Mouse (Mus musculus): Measurements from ENCODE around the gene Tns3. TPM values are rescaled to one million over a fixed set of nuclear protein-coding genes. Genes with fewer than 3 reads are reported as not detected.

The Tns3 gene
- polyA plus RNA-seq, 1 experiment, result 57.4 TPM

DNA sequence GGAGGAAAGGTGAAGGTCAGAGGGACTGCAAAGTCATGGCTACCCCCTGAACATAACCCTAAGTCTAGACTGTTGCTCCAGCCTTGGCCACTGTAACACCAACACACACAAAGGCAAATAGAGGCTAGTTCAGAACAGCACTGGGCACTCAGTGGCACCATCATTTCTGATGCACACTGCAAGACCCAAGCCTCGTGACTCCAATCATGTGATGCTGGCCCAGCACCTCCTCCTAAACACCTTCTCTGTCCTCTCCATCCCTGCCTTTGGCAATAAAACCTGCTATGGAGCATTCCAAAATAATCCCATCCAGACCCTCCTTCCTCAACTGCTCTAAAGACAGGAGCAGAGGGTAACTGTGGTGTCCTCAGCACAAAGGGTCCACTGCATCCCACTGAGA lies 27.7 kb downstream of the Tns3 start:
- TF ChIP-seq USF1 (IDR thresholded peaks at IDR 0.05; ENCODE audit: low read depth), result no peak
- no peak for TF ChIP-seq MYOG (IDR thresholded peaks at IDR 0.05; ENCODE audit: control insufficient read depth, extremely low read depth, insufficient read length)
- TF ChIP-seq CEBPB (IDR thresholded peaks at IDR 0.05; ENCODE audit: low read depth), result no peak
- TF ChIP-seq MYOD1 (IDR thresholded peaks at IDR 0.05; ENCODE audit: control insufficient read depth, insufficient read length, low read depth), result no peak
- no peak for TF ChIP-seq CTCF (IDR thresholded peaks at IDR 0.05; ENCODE audit: control insufficient read depth, insufficient read depth, insufficient read length)
- TF ChIP-seq FOSL1 (IDR thresholded peaks at IDR 0.05; ENCODE audit: insufficient read depth, low read length, poor library complexity, severe bottlenecking), result no peak
- TF ChIP-seq MAX (IDR thresholded peaks at IDR 0.05), result no peak
- Histone ChIP-seq H3K27me3 (ENCODE audit: control insufficient read depth, insufficient read depth, insufficient read length) (no peaks in the 10 kb centered on the region), H3K36me3 (ENCODE audit: control insufficient read depth, insufficient read depth) (no peaks in the 10 kb centered on the region), H3K4me3 (ENCODE audit: insufficient read depth, poor library complexity, severe bottlenecking) (no peak overlapping the region), H3ac (ENCODE audit: control insufficient read depth, insufficient read length, low read depth) (no peak overlapping the region), H3K79me2 (ENCODE audit: control insufficient read depth, insufficient read depth) (no peaks in the 10 kb centered on the region), H3K79me3 (ENCODE audit: low read depth) (no peaks in the 10 kb centered on the region)

DNA sequence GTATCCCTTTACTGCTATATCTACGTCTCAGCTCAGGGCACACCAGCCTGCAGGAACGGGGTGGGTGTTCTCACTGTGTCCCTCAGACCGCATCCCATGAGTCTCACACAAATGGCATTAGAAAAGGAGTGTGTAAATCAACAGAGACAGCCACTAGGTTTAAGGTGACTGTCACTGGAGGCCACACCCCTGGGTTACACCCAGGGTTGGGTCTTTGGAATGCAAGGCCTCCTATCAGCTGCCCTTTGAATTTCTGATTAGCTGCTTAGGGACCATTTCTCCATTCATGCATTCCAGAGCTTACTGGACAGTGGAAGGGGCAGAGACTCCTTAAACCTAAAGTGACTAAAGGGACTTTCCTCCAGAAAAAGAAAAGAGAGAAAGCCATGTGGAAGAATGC lies 28.6 kb downstream of the Tns3 start:
- TF ChIP-seq MAX (IDR thresholded peaks at IDR 0.05) (no peak), CTCF (IDR thresholded peaks at IDR 0.05; ENCODE audit: control insufficient read depth, insufficient read depth, insufficient read length) (no peak), MYOG (IDR thresholded peaks at IDR 0.05; ENCODE audit: control insufficient read depth, extremely low read depth, insufficient read length) (no peak), MYOD1 (IDR thresholded peaks at IDR 0.05; ENCODE audit: control insufficient read depth, insufficient read length, low read depth) (no peak)
- no peaks in the 10 kb centered on the region for H3K79me3 ChIP-seq (ENCODE audit: low read depth)
- no peak overlapping the region for H3ac ChIP-seq (ENCODE audit: control insufficient read depth, insufficient read length, low read depth)
- H3K27me3 ChIP-seq (ENCODE audit: control insufficient read depth, insufficient read depth, insufficient read length), result no peaks in the 10 kb centered on the region
- no peaks in the 10 kb centered on the region for H3K79me2 ChIP-seq (ENCODE audit: control insufficient read depth, insufficient read depth)
- H3K4me3 ChIP-seq (ENCODE audit: insufficient read depth, poor library complexity, severe bottlenecking), result no peak overlapping the region
- no peaks in the 10 kb centered on the region for H3K36me3 ChIP-seq (ENCODE audit: control insufficient read depth, insufficient read depth)

DNA sequence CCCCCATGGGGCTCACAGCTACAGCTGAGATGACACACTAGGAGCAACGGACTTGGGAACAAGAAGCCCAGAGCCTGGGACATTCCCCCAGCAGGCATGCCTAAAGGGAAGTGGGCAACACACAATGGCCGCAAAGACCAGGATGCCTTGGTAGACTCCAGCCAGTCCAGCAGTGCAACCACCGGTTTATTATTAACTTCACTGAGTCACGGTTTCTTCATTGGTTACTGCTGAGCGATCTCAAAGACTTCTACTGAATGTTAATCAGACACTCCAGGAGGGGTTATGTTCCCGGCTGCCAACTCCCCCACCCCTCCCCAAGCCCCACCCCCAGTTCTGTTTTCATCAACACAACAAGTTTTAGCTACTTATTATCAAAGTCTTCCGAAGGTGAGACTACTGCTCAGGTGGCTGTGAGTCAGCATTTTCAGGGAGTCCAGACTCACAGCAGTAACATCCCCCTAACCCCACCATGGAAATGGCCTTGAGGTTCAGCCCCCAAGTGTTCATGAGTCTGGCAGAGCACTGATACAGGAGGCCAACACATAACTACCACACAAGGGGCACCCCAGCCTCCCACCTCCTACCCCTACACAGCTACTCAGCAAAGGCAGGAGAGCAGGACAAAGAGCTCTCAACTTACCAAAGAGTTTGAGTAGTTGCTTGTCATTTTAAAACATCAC lies 29.5 kb downstream of the Tns3 start:
- no peak for TF ChIP-seq USF1 (IDR thresholded peaks at IDR 0.05; ENCODE audit: low read depth)
- TF ChIP-seq CTCF (IDR thresholded peaks at IDR 0.05; ENCODE audit: control insufficient read depth, insufficient read depth, insufficient read length), result no peak
- no peak for TF ChIP-seq FOSL1 (IDR thresholded peaks at IDR 0.05; ENCODE audit: insufficient read depth, low read length, poor library complexity, severe bottlenecking)
- no peak for TF ChIP-seq MYOD1 (IDR thresholded peaks at IDR 0.05; ENCODE audit: control insufficient read depth, insufficient read length, low read depth)
- no peak for TF ChIP-seq CEBPB (IDR thresholded peaks at IDR 0.05; ENCODE audit: low read depth)
- no peak for TF ChIP-seq MYOG (IDR thresholded peaks at IDR 0.05; ENCODE audit: control insufficient read depth, extremely low read depth, insufficient read length)
- no peak for TF ChIP-seq MAX (IDR thresholded peaks at IDR 0.05)
- H3ac ChIP-seq (ENCODE audit: control insufficient read depth, insufficient read length, low read depth), result no peak overlapping the region
- no peaks in the 10 kb centered on the region for H3K27me3 ChIP-seq (ENCODE audit: control insufficient read depth, insufficient read depth, insufficient read length)
- H3K4me3 ChIP-seq (ENCODE audit: insufficient read depth, poor library complexity, severe bottlenecking), result no peak overlapping the region
- H3K79me2 ChIP-seq (ENCODE audit: control insufficient read depth, insufficient read depth), result no peaks in the 10 kb centered on the region
- no peaks in the 10 kb centered on the region for H3K79me3 ChIP-seq (ENCODE audit: low read depth)
- no peaks in the 10 kb centered on the region for H3K36me3 ChIP-seq (ENCODE audit: control insufficient read depth, insufficient read depth)

DNA sequence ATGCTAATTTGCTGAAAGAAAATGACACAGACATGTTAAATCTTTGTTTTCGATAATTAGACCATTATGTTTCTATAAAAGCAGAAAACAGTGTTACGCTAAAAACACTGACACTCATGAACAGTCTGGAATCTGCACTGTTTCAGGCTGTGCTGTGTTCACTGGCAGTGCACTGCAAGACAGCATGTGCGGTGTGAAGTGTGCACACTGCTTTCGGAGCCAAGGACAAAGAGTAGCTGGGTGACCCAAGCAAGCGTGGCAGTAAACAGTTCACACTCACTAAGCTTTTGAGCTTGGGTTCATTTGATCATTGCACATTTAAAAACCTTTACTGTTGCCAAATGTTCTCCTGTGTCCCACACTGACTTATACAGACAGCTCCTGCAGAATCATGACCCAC lies 32.2 kb downstream of the Tns3 start:
- TF ChIP-seq FOSL1 (IDR thresholded peaks at IDR 0.05; ENCODE audit: insufficient read depth, low read length, poor library complexity, severe bottlenecking) (no peak), USF1 (IDR thresholded peaks at IDR 0.05; ENCODE audit: low read depth) (no peak), MYOG (IDR thresholded peaks at IDR 0.05; ENCODE audit: control insufficient read depth, extremely low read depth, insufficient read length) (no peak), MAX (IDR thresholded peaks at IDR 0.05) (no peak), CEBPB (IDR thresholded peaks at IDR 0.05; ENCODE audit: low read depth) (no peak), CTCF (IDR thresholded peaks at IDR 0.05; ENCODE audit: control insufficient read depth, insufficient read depth, insufficient read length) (no peak), MYOD1 (IDR thresholded peaks at IDR 0.05; ENCODE audit: control insufficient read depth, insufficient read length, low read depth) (no peak)
- Histone ChIP-seq H3K4me3 (ENCODE audit: insufficient read depth, poor library complexity, severe bottlenecking) (no peak overlapping the region), H3K79me2 (ENCODE audit: control insufficient read depth, insufficient read depth) (no peaks in the 10 kb centered on the region), H3K36me3 (ENCODE audit: control insufficient read depth, insufficient read depth) (no peaks in the 10 kb centered on the region), H3K27me3 (ENCODE audit: control insufficient read depth, insufficient read depth, insufficient read length) (no peaks in the 10 kb centered on the region), H3K79me3 (ENCODE audit: low read depth) (no peaks in the 10 kb centered on the region), H3ac (ENCODE audit: control insufficient read depth, insufficient read length, low read depth) (no peak overlapping the region)

DNA sequence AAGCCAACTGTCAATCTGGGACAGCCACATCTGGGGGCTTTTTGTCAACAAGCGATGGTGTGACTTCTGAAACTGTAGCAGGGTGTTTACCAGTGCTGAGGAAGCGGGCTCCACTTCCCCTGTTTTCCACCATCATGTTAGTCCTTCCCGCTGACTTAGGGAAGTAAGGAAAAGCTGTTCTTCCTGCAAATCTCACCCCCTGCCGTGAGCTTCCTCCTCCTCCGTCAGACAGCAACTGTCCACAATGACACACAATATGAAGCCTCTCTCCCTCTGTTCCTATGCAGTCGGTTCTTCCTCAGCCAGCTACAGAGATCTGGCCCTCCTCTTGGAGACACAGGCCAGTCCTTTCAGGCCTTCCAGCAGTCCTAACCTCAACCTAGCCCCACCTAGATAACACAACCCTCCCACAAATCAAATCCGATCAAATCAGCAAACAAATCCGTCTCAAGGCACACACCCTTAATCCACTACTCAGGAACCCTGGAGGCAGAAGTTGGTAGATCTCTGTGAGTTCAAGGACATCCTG lies 34.4 kb downstream of the Tns3 start:
- H3K79me3 ChIP-seq (ENCODE audit: low read depth), result no peaks in the 10 kb centered on the region
- no peaks in the 10 kb centered on the region for H3K79me2 ChIP-seq (ENCODE audit: control insufficient read depth, insufficient read depth)
- H3ac ChIP-seq (ENCODE audit: control insufficient read depth, insufficient read length, low read depth), result no peak overlapping the region
- H3K27me3 ChIP-seq (ENCODE audit: control insufficient read depth, insufficient read depth, insufficient read length), result no peaks in the 10 kb centered on the region
- no peak for TF ChIP-seq MAX (IDR thresholded peaks at IDR 0.05)
- TF ChIP-seq MYOG (IDR thresholded peaks at IDR 0.05; ENCODE audit: control insufficient read depth, extremely low read depth, insufficient read length), result no peak
- no peak for TF ChIP-seq CTCF (IDR thresholded peaks at IDR 0.05; ENCODE audit: control insufficient read depth, insufficient read depth, insufficient read length)
- no peak for TF ChIP-seq FOSL1 (IDR thresholded peaks at IDR 0.05; ENCODE audit: insufficient read depth, low read length, poor library complexity, severe bottlenecking)
- TF ChIP-seq MYOD1 (IDR thresholded peaks at IDR 0.05; ENCODE audit: control insufficient read depth, insufficient read length, low read depth), result no peak
- TF ChIP-seq CEBPB (IDR thresholded peaks at IDR 0.05; ENCODE audit: low read depth), result no peak
- no peak for TF ChIP-seq USF1 (IDR thresholded peaks at IDR 0.05; ENCODE audit: low read depth)
- no peak overlapping the region for H3K4me3 ChIP-seq (ENCODE audit: insufficient read depth, poor library complexity, severe bottlenecking)
- H3K36me3 ChIP-seq (ENCODE audit: control insufficient read depth, insufficient read depth), result no peaks in the 10 kb centered on the region

All from C2C12 (cell line).